Mouse (Mus musculus) intestine, embryonic 15.5 days (tissue): ENCODE results near the gene 4833439L19Rik. TPM values are rescaled to one million over a fixed set of nuclear protein-coding genes. Genes with fewer than 3 reads are reported as not detected.

Experiments
- ATAC-seq: fragments of 200-750 bp; cut with Nextera tagmentation; 2 replicates; pipeline ENCODE4 v1.8.0; 2017; ENCODE audit warnings: moderate TSS enrichment, moderate library complexity
- H3K27ac ChIP-seq: fragments of 300-500 bp; sonication (generic); 2 replicates; pipeline ENCODE4 v1.5.1; 2015; ENCODE audit warnings: mild to moderate bottlenecking, inconsistent platforms
- H3K27me3 ChIP-seq: fragments of 300-500 bp; sonication (generic); replicated peaks from 2 replicates; pipeline ENCODE4 v1.6.1; 2015; ENCODE audit warnings: inconsistent platforms
- H3K36me3 ChIP-seq: fragments of 300-500 bp; sonication (generic); 2 replicates; pipeline ENCODE4 v1.6.1; 2015; ENCODE audit warnings: inconsistent platforms
- H3K4me1 ChIP-seq: fragments of 300-500 bp; sonication (generic); replicated peaks from 2 replicates; pipeline ENCODE4 v1.6.1; 2015; ENCODE audit warnings: inconsistent platforms
- H3K4me2 ChIP-seq: fragments of 300-500 bp; sonication (generic); replicated peaks from 2 replicates; pipeline ENCODE4 v1.6.1; 2015; ENCODE audit warnings: mild to moderate bottlenecking, inconsistent platforms
- H3K4me3 ChIP-seq: fragments of 300-500 bp; sonication (generic); replicated peaks from 2 replicates; pipeline ENCODE4 v1.5.1; 2015; ENCODE audit warnings: inconsistent platforms
- H3K9ac ChIP-seq: fragments of 300-500 bp; sonication (generic); 2 replicates; pipeline ENCODE4 v1.6.1; 2015; ENCODE audit warnings: inconsistent platforms
- H3K9me3 ChIP-seq: fragments of 300-500 bp; sonication (generic); 2 replicates; pipeline ENCODE4 v1.6.1; 2016; ENCODE audit warnings: inconsistent platforms
- WGBS: fragments of 180-500 bp; shearing (Covaris S2); methylation state at CpG from one replicate; pipeline ENCODE4 v1.1.7; 2015; 5-methylcytosine and 5-hydroxymethylcytosine counted together
- polyA plus RNA-seq: library from polyadenylated mRNA; unstranded; fragments of >200 nt; fragmentation: Nextera tagmentation; extraction: Ambion mirVana; gene quantifications from 2 replicates; pipeline ENCODE4 v1.2.1, GENCODE M21; 2015

4833439L19Rik gene
- polyA plus RNA-seq, 1 experiment from 2014 or later: 107 TPM

DNA sequence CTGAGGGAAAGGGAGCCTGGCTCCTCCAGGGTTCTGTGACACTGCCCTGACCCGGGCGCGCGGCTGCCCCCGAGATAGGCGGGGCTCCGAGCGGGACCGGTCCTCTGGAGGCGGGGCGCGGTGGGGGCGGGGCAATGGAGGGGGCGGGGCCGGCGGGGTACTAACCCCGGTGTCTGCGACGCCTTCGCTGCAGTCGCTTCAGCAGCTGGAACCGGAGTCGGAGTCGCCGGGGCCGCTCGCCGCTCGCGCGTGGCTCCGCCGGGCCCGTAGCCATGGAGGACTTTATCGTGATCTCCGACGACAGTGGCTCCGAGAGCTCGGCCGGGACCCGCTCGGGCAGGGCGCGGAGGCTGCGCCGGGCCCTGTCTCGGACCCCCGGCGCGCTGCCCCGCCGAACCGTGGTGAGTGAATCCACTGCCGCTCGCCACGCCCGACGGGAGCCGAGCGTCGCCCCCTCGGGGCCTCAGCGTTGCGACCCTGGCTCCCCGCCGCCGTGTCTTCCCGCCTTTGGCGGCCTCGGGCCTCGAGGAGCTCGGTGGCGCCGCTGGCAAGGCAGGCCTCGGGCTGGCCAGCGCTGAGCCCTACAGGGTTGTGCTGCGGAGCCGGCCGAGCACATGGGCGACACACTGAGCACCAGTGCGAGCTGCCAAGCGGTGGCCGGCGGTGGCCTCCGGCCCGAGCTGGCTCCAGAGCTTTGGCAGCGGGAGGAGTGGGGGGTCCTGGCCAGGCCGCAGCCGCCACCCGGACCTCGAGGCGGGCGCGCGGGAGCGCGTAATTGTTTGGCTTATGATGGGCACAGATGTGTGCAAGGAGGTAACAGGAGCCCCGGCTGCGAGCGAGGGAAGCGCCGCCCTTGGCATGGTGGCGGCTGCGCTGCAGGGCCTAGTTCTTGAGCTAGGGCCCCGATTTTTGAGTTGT lies 61.4 kb downstream of the 4833439L19Rik start, which contains the start of gene Simc1:
Gene Simc1, plus strand, starts transcription at position 176 of the 918 bp plus-strand sequence.
- WGBS: under 1% methylated on average over 105 of the region's 105 CpGs

GRCm38 (mm10) chr13:54503278-54503603 lies 62.0 kb downstream of the 4833439L19Rik start:
- Histone ChIP-seq H3K4me2 (peak overlapping the region; percentile 98), H3K27ac (no peak overlapping the region), H3K4me3 (peak overlapping the region; percentile 81), H3K9ac (peak overlapping the region; percentile 73), H3K27me3 (no peaks in the 10 kb centered on the region), H3K9me3 (no peaks in the 10 kb centered on the region), H3K4me1 (peaks cover 10% of the 10 kb centered on the region; the same call in 1 of the 2 replicates), H3K36me3 (no peaks in the 10 kb centered on the region)
- 3% methylated on average over 14 of the region's 14 CpGs for WGBS
- ATAC-seq: peak; percentile 79

More for the DNA sequence above, 61.4 kb downstream of the 4833439L19Rik start, which contains the start of gene Simc1:
- Histone ChIP-seq H3K27ac (peak within 1 kb of the TSS; percentile 57), H3K9me3 (no peaks in the 10 kb centered on the region), H3K9ac (peak within 1 kb of the TSS; percentile 73), H3K4me3 (peak within 1 kb of the TSS; percentile 81), H3K36me3 (no peaks in the 10 kb centered on the region), H3K4me2 (peak within 1 kb of the TSS; percentile 98), H3K4me1 (peaks cover 10% of the 10 kb centered on the region; the same call in 1 of the 2 replicates), H3K27me3 (no peaks in the 10 kb centered on the region)
- peak; percentile 97 for ATAC-seq

DNA sequence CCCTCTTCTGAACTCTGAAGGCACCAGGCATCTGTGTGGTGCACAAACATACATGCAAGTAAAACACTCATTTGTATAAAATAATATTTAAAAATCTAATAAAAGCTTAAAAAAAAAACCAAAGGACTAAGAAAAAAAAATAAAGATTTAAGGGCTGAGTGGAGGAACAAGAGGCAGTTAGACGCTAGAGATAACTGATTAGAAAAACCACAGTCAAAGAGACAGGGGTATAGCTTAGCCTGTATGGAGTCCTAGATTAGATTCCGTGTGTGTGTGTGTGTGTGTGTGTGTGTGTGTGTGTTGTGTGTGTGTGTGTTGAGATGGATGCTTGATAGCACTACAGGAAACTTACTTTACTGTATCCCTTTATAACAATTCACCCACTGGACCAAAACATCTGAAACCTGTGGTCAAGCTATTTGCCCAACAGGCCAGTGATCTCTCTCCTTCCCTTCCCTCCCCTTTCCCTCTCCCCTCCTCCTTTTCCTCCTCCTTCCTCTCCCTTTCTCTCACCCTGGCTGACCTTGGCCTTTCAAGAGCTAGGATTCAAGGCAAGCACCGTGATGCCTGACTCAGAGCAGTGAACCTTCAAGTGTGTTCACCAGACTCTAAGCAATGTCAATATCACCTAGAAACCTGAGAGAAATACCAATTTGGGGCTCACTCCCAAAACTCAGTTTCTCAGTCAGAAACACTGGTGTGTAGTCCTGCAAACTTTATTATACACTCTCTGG lies 63.1 kb downstream of the 4833439L19Rik start:
- H3K27ac ChIP-seq: no peak overlapping the region
- H3K36me3 ChIP-seq: no peaks in the 10 kb centered on the region
- ATAC-seq: no peak
- peaks cover 10% of the 10 kb centered on the region; the same call in 1 of the 2 replicates for H3K4me1 ChIP-seq
- H3K9ac ChIP-seq: no peak overlapping the region
- no peak overlapping the region for H3K4me2 ChIP-seq
- H3K4me3 ChIP-seq: no peak overlapping the region
- H3K27me3 ChIP-seq: no peaks in the 10 kb centered on the region
- 55% methylated on average over 3 of the region's 3 CpGs for WGBS
- H3K9me3 ChIP-seq: no peaks in the 10 kb centered on the region

GRCm38 (mm10) chr13:54501352-54501751 lies 63.9 kb downstream of the 4833439L19Rik start:
- Histone ChIP-seq H3K4me3 (no peak overlapping the region), H3K27ac (no peak overlapping the region)
- 65% methylated on average over 2 of the region's 2 CpGs for WGBS

More at GRCm38 (mm10) chr13:54501352-54501751, 63.9 kb downstream of the 4833439L19Rik start:
- no peaks in the 10 kb centered on the region for H3K36me3 ChIP-seq
- no peak for ATAC-seq
- no peaks in the 10 kb centered on the region for H3K9me3 ChIP-seq
- peaks cover 10% of the 10 kb centered on the region; the same call in 1 of the 2 replicates for H3K4me1 ChIP-seq
- H3K27me3 ChIP-seq: no peaks in the 10 kb centered on the region
- H3K4me2 ChIP-seq: no peak overlapping the region
- H3K9ac ChIP-seq: no peak overlapping the region

Other genes starting within 250 kb of the 4833439L19Rik start
- 3.2 and 3.4 TPM in 2 replicates for gene Cplx2, start 194.1 kb downstream of the 4833439L19Rik start, polyA plus RNA-seq
- gene Thoc3, start 96.6 kb downstream of the 4833439L19Rik start, polyA plus RNA-seq: 100 and 101 TPM in 2 replicates
- gene Simc1, start 61.7 kb downstream of the 4833439L19Rik start, polyA plus RNA-seq: 6.3 and 6.9 TPM in 2 replicates
- 21.7 and 25.2 TPM in 2 replicates for gene Arl10, start 9.6 kb upstream of the 4833439L19Rik start, polyA plus RNA-seq
- gene Nop16, start 24.7 kb upstream of the 4833439L19Rik start, polyA plus RNA-seq: 86.1 and 93.9 TPM in 2 replicates
- gene Higd2a, start 24.8 kb upstream of the 4833439L19Rik start, polyA plus RNA-seq: 233 and 239 TPM in 2 replicates
- 76.9 and 78.6 TPM in 2 replicates for gene Cltb, start 45.9 kb upstream of the 4833439L19Rik start, polyA plus RNA-seq
- 67.5 and 68.5 TPM in 2 replicates for gene Faf2, start 56.3 kb upstream of the 4833439L19Rik start, polyA plus RNA-seq
- gene Rnf44, start 128.5 kb upstream of the 4833439L19Rik start, polyA plus RNA-seq: 77.9 and 78.3 TPM in 2 replicates
- gene Cdhr2, start 136.0 kb upstream of the 4833439L19Rik start, polyA plus RNA-seq: 32.2 and 37.2 TPM in 2 replicates
- gene Gprin1, start 184.4 kb upstream of the 4833439L19Rik start, polyA plus RNA-seq: 0.53 and 0.82 TPM in 2 replicates
- gene Sncb, start 201.2 kb upstream of the 4833439L19Rik start, polyA plus RNA-seq: 0.24 and 0.42 TPM in 2 replicates
- not detected in 2 replicates for gene Eif4e1b, start 218.6 kb upstream of the 4833439L19Rik start, polyA plus RNA-seq
- gene Tspan17, start 223.9 kb upstream of the 4833439L19Rik start, polyA plus RNA-seq: 13.9 TPM in 2 replicates